Mouse (Mus musculus) stomach, postnatal 0 days (tissue): Measurements from ENCODE around the gene Flnb. TPM values are rescaled to one million over a fixed set of nuclear protein-coding genes. Genes with fewer than 3 reads are reported as not detected.

ENCODE experiments used
- ATAC-seq: fragments of 200-750 bp; cut with Nextera tagmentation; 2 replicates; pipeline ENCODE4 v1.8.0; 2017; ENCODE audit not compliant: low FRiP score, low TSS enrichment
- DNase-seq: peaks from one replicate; pipeline ENCODE4 v3.0.0-alpha.2; 2016; ENCODE audit warnings: low spot score
- H3K27ac ChIP-seq: fragments of 300-500 bp; sonication (generic); replicated peaks from 2 replicates; pipeline ENCODE4 v1.5.1; 2014; ENCODE audit warnings: mild to moderate bottlenecking, control low read depth
- H3K27me3 ChIP-seq: fragments of 300-500 bp; sonication (generic); 2 replicates; pipeline ENCODE4 v1.6.1; 2014; ENCODE audit warnings: low read length; ENCODE audit not compliant: control insufficient read depth, insufficient read depth
- H3K36me3 ChIP-seq: fragments of 300-500 bp; sonication (generic); 2 replicates; pipeline ENCODE4 v1.6.1; 2014; ENCODE audit warnings: low read length, mixed read lengths; ENCODE audit not compliant: control insufficient read depth, insufficient read depth
- H3K4me1 ChIP-seq: fragments of 300-500 bp; sonication (generic); replicated peaks from 2 replicates; pipeline ENCODE4 v1.6.1; 2014; ENCODE audit warnings: antibody characterized with exemption; ENCODE audit not compliant: control insufficient read depth, insufficient read depth
- H3K4me2 ChIP-seq: fragments of 300-500 bp; sonication (generic); replicated peaks from 2 replicates; pipeline ENCODE4 v1.6.1; 2014; ENCODE audit warnings: low read depth, mild to moderate bottlenecking, control low read depth, moderate library complexity
- H3K4me3 ChIP-seq: fragments of 300-500 bp; sonication (generic); 2 replicates; pipeline ENCODE4 v1.5.1; 2014; ENCODE audit warnings: low read depth, low read length, control low read depth
- H3K9ac ChIP-seq: fragments of 300-500 bp; sonication (generic); 2 replicates; pipeline ENCODE4 v1.6.1; 2014; ENCODE audit warnings: mild to moderate bottlenecking, low read length, control low read depth, mixed read lengths
- H3K9me3 ChIP-seq: fragments of 300-500 bp; sonication (generic); 2 replicates; pipeline ENCODE4 v1.6.1; 2016; ENCODE audit warnings: low read length; ENCODE audit not compliant: control insufficient read depth
- CTCF ChIP-seq: IDR thresholded peaks from 2 replicates; pipeline ENCODE4 v1.5.1; 2016; ENCODE audit warnings: antibody characterized with exemption, low read depth, mild to moderate bottlenecking, moderate library complexity
- EP300 ChIP-seq: optimal IDR thresholded peaks from 2 replicates; pipeline ENCODE3; 2016; ENCODE audit warnings: antibody characterized with exemption
- WGBS: fragments of 180-500 bp; shearing (Covaris S2); extraction: QIAGEN DNeasy Blood & Tissue Kit; methylation state at CpG from one replicate; pipeline ENCODE4 v1.1.7; 2014; 5-methylcytosine and 5-hydroxymethylcytosine counted together
- polyA plus RNA-seq: library from polyadenylated mRNA; unstranded; fragments of >200 nt; fragmentation: Nextera tagmentation; extraction: Ambion mirVana; gene quantifications from 2 replicates; pipeline ENCODE4 v1.2.1, GENCODE M21; 2015

The Flnb gene
- polyA plus RNA-seq, 1 experiment from 2014 or later, result 8.3 TPM

DNA sequence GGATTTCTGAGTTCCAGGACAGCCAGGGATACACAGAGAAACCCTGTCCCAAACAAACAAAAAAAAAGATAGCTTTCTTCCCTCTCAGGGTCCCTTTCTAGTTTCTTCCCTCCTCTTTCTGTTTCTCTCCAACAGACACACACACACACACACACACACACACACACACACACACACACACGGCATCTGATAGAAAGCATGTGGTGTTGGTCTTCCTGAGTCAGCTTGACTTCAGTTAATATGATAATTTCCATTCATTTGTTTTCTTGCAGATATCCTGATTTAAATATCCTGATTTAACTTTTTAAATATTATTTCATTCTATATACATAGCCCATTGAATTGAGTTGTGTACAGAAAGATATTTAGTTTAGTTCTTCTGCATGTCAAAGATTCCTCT is 110.6 kb downstream of the Flnb start:
- 44% methylated on average over 1 of the region's 1 CpGs for WGBS

DNA sequence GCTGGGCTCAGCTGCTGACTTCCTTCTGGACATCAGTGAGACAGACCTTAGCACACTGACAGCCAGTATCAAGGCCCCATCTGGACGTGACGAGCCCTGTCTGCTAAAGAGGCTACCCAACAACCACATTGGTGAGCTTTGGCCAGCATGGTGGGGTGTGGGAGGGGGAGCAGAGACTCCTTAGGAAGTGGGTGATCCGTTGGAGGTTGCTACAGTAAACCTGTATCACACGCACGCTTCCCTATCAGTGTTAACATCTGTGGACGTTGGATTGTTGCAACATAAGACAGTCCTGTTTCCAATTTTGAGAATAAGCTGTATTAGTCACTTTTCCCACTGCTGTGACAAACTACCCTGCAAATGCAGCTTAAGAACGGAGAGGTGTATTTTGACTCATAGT is 111.3 kb downstream of the Flnb start:
- 83% methylated on average over 7 of the region's 7 CpGs for WGBS
- Histone ChIP-seq H3K9me3 (no peaks in the 10 kb centered on the region), H3K4me2 (no peak overlapping the region), H3K36me3 (peaks cover 40% of the 10 kb centered on the region), H3K27ac (no peak overlapping the region), H3K4me1 (no peaks in the 10 kb centered on the region), H3K9ac (no peak overlapping the region), H3K27me3 (no peaks in the 10 kb centered on the region), H3K4me3 (no peak overlapping the region)
- TF ChIP-seq CTCF, result no peak
- no peak for TF ChIP-seq EP300
- DNase-seq (no peak), ATAC-seq (no peak)

More for the DNA sequence above, 110.6 kb downstream of the Flnb start:
- ATAC-seq (no peak), DNase-seq (no peak)
- no peaks in the 10 kb centered on the region for H3K9me3 ChIP-seq
- no peak overlapping the region for H3K9ac ChIP-seq
- no peak overlapping the region for H3K4me3 ChIP-seq
- TF ChIP-seq CTCF, result no peak
- no peak for TF ChIP-seq EP300
- no peaks in the 10 kb centered on the region for H3K27me3 ChIP-seq
- H3K4me1 ChIP-seq, result no peaks in the 10 kb centered on the region
- peaks cover 42% of the 10 kb centered on the region for H3K36me3 ChIP-seq
- no peak overlapping the region for H3K4me2 ChIP-seq
- H3K27ac ChIP-seq, result no peak overlapping the region

DNA sequence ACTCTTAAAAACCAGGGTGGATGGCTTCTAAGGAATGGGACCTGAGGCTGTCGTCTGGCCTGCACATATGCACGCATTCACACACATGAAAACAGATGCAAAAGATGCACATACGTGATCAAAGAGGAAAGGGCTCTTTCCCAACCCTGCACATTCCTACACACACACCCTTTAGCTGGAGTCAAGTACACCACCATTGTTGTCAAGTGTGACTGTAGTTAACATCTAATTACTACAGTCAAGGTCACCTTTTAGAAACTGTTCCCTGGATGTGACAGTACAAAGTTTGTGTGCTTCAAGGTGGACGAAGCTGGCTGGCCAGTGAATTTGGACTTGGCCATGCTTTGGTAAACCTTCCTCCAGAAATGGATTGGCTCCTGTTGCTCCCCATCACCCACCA is 114.4 kb downstream of the Flnb start:
- no peak overlapping the region for H3K4me2 ChIP-seq
- no peak for DNase-seq
- WGBS, result 93% methylated on average over 4 of the region's 4 CpGs
- no peak overlapping the region for H3K27ac ChIP-seq
- no peaks in the 10 kb centered on the region for H3K27me3 ChIP-seq
- no peaks in the 10 kb centered on the region for H3K9me3 ChIP-seq
- H3K4me3 ChIP-seq, result no peak overlapping the region
- no peak for TF ChIP-seq CTCF
- peaks cover 29% of the 10 kb centered on the region for H3K36me3 ChIP-seq
- no peaks in the 10 kb centered on the region for H3K4me1 ChIP-seq
- no peak for ATAC-seq
- no peak overlapping the region for H3K9ac ChIP-seq

DNA sequence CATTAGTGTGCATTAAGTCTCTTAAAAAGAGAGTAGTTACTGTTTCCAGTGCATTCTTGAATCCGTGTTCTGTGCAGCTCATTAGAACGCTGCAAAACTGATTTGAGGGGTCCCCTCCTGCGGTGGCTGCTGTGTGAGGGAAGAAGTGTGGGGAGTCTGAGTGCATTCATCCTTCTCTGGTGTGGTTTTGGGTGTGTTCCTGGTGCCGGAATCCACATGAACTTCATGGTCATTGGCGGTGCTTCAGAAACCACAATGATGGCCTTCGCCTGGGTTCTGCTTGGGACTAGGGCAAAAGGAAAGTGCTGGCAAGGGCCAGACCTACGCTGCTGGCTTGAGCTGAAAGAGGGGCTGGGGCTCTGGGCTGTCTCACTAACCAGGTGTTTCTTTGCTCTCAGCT is 116.4 kb downstream of the Flnb start:
- no peaks in the 10 kb centered on the region for H3K27me3 ChIP-seq
- H3K9me3 ChIP-seq, result no peaks in the 10 kb centered on the region
- no peak overlapping the region for H3K9ac ChIP-seq
- WGBS, result 78% methylated on average over 7 of the region's 7 CpGs
- no peak overlapping the region for H3K4me3 ChIP-seq
- no peaks in the 10 kb centered on the region for H3K4me1 ChIP-seq
- no peak overlapping the region for H3K27ac ChIP-seq
- ATAC-seq (no peak), DNase-seq (no peak)
- H3K36me3 ChIP-seq, result peaks cover 19% of the 10 kb centered on the region; the same call in 1 of the 2 replicates
- TF ChIP-seq CTCF, result no peak
- no peak for TF ChIP-seq EP300
- no peak overlapping the region for H3K4me2 ChIP-seq

DNA sequence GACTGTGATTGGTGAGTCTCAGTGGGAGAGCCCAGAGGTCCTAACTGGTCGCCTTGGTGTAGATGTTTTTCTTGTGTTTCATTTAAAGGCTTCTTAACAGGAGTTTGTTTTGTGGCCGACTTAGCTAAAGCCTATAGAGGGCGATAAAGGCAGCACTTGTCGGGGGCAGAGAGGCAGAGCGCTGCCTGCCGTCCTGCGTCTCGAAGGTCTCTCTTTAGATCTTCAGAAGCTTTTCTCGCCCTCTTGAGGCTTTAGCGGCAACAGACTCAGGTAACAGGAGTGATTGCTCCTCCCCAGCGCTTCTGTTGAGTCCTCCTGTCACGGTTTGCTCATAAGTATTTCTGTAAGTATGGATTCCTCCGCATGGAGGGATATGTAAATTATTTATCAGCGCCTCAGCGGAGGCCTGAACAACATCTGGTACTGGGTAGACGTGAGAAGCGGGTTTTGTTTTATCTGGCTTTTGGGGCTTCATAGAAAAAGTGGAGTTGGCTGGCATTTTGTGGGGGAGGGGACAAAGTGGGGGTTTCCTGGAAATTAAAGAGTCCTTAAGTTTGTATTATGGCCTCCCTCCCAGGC is 119.4 kb downstream of the Flnb start:
- Histone ChIP-seq H3K27me3 (no peaks in the 10 kb centered on the region), H3K27ac (no peak overlapping the region), H3K4me2 (no peak overlapping the region), H3K4me3 (no peak overlapping the region), H3K4me1 (no peaks in the 10 kb centered on the region), H3K36me3 (peaks cover 20% of the 10 kb centered on the region; the same call in 1 of the 2 replicates), H3K9ac (no peak overlapping the region), H3K9me3 (no peaks in the 10 kb centered on the region)
- WGBS, result 41% methylated on average over 17 of the region's 17 CpGs
- TF ChIP-seq EP300 (no peak), CTCF (peak; percentile 79)
- peak; percentile 50 for DNase-seq
- peak; percentile 47; the same call in 1 of the 2 replicates for ATAC-seq

DNA sequence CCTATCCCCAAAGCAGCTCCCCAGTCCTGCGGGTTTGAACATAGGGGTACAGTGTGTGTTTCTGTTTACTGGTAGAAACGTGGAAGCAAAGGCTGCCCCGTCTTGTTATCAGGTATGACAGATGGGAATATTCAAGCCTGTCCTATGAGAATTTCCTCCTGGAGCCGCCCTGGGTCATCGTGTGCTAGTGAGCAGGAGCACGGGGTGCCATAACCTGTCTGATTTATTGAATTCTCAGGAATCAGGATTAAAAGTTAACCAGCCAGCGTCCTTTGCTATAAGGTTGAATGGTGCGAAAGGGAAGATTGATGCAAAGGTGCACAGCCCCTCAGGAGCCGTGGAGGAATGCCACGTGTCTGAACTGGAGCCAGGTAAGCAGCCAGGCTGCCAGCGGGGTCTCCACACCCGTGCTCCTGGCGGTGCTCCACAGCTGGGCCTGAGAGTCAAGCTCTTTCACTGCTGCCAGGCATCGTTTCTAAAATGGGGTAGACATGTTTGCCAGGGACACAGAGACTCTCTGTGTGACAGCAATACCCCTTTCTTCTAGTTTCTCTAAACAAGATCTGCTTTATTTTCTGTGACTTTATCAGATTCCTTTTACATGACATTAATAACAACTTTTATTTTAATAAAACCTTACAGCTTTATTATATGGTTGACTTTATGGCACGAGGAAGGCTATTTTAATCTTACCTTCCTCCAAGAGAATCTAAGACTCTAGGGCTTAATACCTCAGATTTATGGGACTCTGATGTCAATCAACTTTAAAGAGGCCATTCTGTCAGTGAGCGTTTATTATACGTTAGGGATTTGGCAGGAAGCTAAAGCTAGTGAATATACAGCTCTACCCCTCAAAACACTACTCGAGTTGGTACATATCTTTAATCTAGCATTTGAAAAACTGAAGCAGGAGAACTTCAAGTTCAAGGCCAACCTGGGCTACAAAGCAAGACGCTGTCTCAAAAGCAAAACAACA is 121.3 kb downstream of the Flnb start:
- Histone ChIP-seq H3K4me3 (no peak overlapping the region), H3K9ac (no peak overlapping the region), H3K9me3 (no peaks in the 10 kb centered on the region), H3K4me2 (no peak overlapping the region), H3K36me3 (peaks cover 12% of the 10 kb centered on the region; the same call in 1 of the 2 replicates), H3K27ac (no peak overlapping the region), H3K27me3 (no peaks in the 10 kb centered on the region), H3K4me1 (no peaks in the 10 kb centered on the region)
- no peak for DNase-seq
- TF ChIP-seq CTCF (no peak), EP300 (no peak)
- ATAC-seq, result no peak
- WGBS, result 62% methylated on average over 19 of the region's 19 CpGs
